Mouse (Mus musculus) cerebellum, adult 2 months (tissue): ENCODE measurements at regions not wholly inside any gene's neighbourhood (a gene's known extent, or its start where the extent isn't known, plus 50 kb on each side); places are given as distances from the start of the nearest gene placed in this dataset.

Experiments
- CTCF ChIP-seq: fragments of 200-500 bp; IDR thresholded peaks from 2 replicates; pipeline ENCODE4 v1.5.1; 2011; ENCODE audit warnings: low read depth, mild to moderate bottlenecking, control low read depth, low read length, moderate library complexity, borderline replicate concordance; ENCODE audit not compliant: insufficient read depth
- POLR2A ChIP-seq: fragments of 200-500 bp; IDR thresholded peaks from 2 replicates; pipeline ENCODE4 v1.6.1; 2011; ENCODE audit warnings: low read length, control low read depth, borderline replicate concordance; ENCODE audit not compliant: insufficient read depth

DNA sequence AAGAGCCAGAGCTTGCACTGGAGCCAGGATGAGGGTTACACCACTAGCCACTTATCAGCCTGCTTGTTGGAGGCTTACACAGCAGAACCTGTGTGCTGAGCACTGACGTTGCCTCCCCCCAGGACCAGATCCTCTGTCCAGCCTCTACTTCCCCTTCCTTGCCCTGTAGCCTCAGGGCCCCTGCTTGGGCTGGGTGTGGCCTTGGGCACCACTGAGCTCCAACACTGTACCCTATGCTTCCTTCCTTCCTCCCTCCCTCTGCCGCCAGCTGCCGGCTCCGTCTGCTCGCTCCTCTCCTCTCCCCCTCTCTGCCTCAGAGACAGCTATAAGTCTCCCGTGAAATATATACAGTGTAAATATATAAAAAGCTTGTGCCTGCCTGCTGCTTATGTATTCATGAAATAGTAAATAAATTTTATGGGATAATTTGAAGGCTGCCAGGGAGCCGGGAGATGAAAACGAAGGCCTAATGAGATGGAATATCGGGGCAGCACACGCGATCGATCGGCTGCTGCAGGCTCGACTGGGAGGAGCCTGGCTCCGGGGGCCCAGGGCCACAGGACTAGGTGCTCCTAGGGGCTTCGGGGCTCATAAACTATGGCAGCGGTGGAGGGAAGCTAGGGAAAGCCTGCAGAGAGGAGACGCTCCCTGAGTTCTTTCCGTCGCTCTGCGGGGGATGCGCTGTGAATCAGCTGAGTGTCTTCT lies 135.6 kb downstream of the Rbm19 start:
- TF ChIP-seq POLR2A, result no peak
- TF ChIP-seq CTCF, result no peak
